Mouse (Mus musculus) heart, adult 8-10 months (tissue): ENCODE results near the gene Ptbp3. TPM values are rescaled to one million over a fixed set of nuclear protein-coding genes. Genes with fewer than 3 reads are reported as not detected.
A peak's percentile ranks its signal among the peaks of the same experiment; 100 is the strongest.

Experiments
- DNase-seq: peaks from one replicate; pipeline ENCODE4 v3.0.0; 2022; ENCODE audit warnings: low spot score
- total RNA-seq, 4 experiments: library from RNA; stranded (reverse); gene quantifications; 2 replicates each; pipeline ENCODE4 v1.2.4; 2022

Gene Ptbp3
- total RNA-seq, 4 experiments from 2014 or later: 18.3 to 25.8 (median 22.7) TPM

- DNase-seq: peak; percentile 8
Observed at GRCm38 (mm10) chr4:59437990-59438854, 110.9 kb downstream of the Ptbp3 start, which contains the start of gene Susd1. TSS of gene Susd1 (minus strand) at chr4:59438633.

DNA sequence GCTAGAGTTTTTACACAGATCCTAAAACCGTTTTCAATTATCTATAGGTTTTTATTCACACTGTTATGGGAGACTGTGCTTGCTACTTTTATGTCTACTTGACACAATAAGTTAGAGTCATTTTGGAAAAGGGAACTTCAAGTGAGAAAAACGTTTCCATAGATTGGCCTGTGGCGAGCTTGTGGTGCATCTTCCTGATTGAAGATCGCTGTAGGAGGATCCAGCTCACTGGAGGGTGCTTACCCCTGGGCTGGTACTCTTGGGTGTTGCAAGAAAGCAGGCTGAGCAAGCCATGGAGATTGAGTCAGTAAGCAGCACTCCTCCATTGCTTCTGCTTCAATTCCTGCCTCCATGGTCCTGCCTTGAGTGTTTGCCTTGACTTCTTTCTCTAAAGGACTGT is 113.2 kb downstream of the Ptbp3 start:
- DNase-seq: no peak

- DNase-seq: no peak
Observed at GRCm38 (mm10) chr4:59434039-59434438, 115.1 kb downstream of the Ptbp3 start.

GRCm38 (mm10) chr4:59429128-59429527 is 120.0 kb downstream of the Ptbp3 start:
- no peak for DNase-seq

DNA sequence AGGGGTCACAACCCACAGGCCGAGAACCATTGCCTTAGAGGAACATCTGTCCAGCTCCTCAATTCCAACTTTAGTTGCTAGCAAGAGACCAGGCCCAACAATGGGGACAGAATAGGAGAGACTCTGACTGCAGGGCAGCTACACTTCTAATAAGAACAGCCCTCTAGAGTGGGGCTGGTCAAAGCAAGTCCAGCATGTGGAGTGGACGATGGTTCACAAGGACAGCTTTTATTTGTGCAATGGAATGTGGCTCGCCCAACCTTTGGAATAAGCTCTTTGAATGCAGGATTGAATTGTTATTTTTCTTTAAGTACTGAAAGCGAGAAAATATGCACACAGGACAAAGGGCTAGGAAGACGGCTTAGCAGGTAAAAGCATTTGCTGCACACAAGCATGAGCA is 122.7 kb downstream of the Ptbp3 start:
- no peak for DNase-seq

DNA sequence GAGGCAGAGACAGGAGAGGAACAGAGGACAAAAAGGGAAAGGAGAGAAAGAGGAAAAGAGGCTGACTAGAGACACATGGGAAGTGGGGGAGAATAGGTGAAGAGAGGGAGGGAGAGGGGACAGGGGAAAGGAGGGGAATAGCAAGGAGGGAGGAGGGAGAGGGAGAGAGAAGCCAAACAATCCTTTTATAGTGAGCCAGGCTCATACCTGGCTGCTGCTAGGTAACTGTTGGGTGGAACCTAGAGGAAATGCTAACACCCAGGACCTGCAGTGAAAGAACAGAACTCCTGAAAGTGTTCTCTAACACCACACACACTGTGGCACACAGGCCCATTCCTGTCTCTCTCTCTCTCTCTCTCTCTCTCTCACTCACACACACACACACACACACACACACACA is 126.4 kb downstream of the Ptbp3 start:
- no peak for DNase-seq

DNA sequence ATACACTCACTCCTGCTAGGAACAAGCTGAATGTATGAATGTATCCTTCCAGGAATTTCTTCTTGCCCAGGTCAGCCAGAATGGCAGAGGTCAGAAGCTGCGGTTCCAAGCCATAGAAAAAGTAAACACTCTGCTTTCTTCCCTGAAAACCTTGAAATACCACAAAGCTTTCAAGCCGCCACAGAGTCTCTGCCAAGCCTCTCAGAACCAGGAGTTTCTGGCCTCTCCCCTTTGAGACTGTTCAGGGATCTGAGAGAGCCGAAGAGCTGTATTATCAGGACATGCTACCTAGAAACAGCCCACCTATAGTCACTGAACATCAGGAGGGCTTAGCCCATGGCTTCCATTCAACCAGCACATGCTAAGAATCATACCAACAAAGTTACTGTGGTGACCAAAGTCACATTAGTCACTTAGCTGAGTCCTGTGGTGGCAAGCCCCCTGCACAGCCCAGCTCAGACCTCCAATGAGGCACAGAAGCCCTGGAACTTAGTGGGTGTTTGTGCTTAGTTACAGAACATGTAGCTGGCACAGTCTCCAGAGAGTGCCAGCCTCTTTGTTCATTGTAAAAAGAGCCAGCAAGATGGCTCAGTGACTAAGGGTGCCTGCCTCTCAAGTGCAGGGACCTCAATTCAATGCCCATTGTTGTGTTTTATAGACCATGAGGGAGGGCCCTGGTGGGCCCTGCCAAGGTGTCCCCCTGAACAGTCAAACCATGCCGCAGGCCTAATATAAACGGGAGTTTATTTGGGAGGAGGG is 127.0 kb downstream of the Ptbp3 start:
- no peak for DNase-seq

Other genes starting within 250 kb of the Ptbp3 start
- 1 to 10 TPM in 1 of 4 experiments, under 1 TPM in 3; 0.31 to 2.2 (median 0.83) TPM for gene Susd1, start 110.7 kb downstream of the Ptbp3 start, total RNA-seq
- gene Hsdl2, start 32.2 kb upstream of the Ptbp3 start, total RNA-seq: 100 to 1,000 TPM; 207 to 255 (median 235) TPM
- gene E130308A19Rik, start 76.8 kb upstream of the Ptbp3 start, total RNA-seq: 1 to 10 TPM; 6.2 to 7.7 (median 7.2) TPM